Mouse (Mus musculus): ENCODE measurements around the gene Sec62.

DNA sequence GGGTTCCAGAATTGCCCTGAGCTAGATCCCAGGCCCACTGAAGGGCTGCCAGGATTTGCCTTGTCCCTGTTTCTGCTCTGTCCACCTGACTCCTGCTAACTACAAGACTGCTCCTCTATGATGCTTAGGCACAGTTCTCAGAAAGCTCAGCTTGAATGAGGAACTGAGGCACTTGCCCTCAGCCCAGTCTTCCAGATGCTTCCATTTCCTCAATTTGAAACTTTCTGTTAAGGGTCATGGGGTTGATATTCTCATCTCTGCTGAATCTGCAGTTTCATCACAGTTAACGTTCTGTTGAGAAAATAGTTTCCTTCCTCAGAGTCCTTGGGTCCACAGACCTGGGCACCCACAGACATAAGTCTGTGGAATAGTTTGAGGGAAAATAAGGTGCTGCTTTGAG lies 72.0 kb downstream of the Sec62 start:
- TF ChIP-seq CTCF (IDR thresholded peaks at IDR 0.05; ENCODE audit: low read depth) (no peak), EP300 (optimal IDR thresholded peaks at IDR 0.05) (no peak)
